Mouse (Mus musculus): ENCODE measurements around the gene Klrb1a.
"Not testable (repeated sequence)": the region's sequence is repeated elsewhere in the genome, so short reads cannot be mapped to it uniquely, and the experiment has no call there.

- TF ChIP-seq CTCF (IDR thresholded peaks at IDR 0.05; ENCODE audit: low read depth); EP300 (optimal IDR thresholded peaks at IDR 0.05): not testable (repeated sequence)
Observed at GRCm38 (mm10) chr6:128645708-128646107, 22.4 kb upstream of the Klrb1a start.

Data from stomach, postnatal 0 days (tissue).